Mouse (Mus musculus): ENCODE data around the gene Anpep.

The Anpep gene

GRCm38 (mm10) chr7:79860811-79861210 lies at the start of gene Anpep:
Anpep (minus strand) TSS chr7:79861059.
- no peak for DNase-seq (ENCODE audit: low spot score in 2 of 2)

DNA sequence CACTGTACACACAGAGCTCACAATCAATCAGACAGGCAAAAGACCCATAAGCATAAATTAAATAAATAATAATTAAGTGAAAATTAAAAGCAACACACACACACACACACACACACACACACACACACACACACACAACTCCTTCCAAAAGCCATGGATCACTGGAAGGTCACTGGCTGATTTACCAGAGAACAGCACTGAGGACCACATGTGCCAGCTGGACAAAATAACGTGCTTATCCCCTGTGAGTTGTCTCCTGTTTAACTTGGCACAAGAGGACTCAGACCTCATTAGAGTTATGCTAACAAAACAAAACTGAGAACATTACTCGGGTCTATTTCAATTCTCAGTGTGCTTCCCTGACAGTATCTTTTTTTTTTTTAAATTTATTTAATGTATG lies 46.5 kb upstream of the Anpep start:
- DNase-seq (ENCODE audit: low spot score in 2 of 2), result no peak

- no peak for DNase-seq (ENCODE audit: low spot score in 2 of 2)
These were observed 46.1 kb upstream of the Anpep start for GRCm38 (mm10) chr7:79906914-79907313.

DNA sequence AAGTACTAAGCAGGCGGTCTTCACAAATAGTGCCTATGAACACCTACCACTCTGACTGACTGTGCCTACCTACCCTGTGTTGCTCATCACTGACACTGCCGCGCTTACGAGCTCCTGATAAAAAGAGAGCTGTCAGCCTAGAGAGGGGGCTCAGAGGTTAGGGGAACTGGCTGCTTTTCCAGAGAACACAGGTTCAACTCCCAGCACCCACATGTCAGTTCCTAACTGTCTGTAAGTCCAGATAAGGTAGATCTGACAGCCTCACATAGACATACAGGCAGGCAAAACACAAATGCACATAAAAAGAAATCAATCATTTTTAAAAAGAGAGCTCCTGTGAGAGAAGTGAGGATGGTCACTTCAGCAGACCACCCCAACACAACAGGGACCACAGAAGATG lies 44.3 kb upstream of the Anpep start:
- no peak for DNase-seq (ENCODE audit: low spot score in 2 of 2)

DNA sequence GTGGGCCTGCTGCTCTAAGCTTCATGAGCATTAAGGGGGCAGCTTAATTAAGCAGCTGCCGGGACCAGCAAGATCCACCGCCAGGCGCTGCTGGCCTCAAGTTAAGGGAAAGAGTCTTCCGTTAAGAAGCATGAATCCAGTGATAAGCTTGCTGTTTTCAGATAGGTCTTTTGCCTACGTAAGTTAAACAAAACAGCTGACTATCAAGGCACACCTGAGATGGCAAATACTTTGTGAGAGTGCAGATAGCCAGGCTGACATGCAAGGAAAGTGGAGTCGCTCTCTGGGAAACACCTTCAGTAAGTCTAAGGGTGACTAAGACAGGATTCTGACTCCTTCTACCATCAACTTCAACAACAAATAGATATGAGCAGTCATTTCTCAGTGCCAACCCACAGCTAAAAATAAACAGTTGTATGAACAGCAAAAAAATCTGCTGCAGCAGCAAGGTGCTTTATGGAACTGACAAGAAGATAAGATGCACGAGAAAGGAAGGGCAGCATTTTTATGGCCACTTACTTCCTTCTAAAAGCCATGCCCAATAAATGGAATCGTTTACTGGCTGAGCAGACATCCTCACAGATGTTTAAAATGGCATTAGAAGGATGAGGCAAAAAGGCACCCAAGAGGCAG lies 42.4 kb upstream of the Anpep start:
- DNase-seq (ENCODE audit: low spot score in 2 of 2), result no peak

- no peak for DNase-seq (ENCODE audit: low spot score in 2 of 2)
These were observed 39.9 kb upstream of the Anpep start for GRCm38 (mm10) chr7:79900753-79901152.

DNA sequence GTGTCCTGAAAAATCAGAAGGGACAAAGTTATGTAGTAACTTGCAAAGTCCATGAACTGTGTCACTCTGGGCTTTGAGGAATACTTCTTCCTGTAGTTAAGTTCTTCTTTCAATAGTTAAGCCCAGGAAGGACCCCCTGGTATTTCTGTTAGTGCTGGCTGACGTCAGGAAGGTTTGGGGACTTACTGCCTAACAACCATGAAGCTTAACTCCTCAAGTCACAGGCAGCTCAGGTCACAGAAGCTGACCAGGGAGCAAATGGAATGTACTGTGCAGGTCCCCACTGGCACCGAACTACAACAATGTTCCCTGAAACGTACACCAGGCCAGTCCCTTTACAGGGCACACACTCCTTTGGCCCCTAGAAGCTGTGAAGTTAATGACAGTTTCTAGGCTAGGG lies 34.4 kb upstream of the Anpep start:
- no peak for DNase-seq (ENCODE audit: low spot score in 2 of 2)

DNA sequence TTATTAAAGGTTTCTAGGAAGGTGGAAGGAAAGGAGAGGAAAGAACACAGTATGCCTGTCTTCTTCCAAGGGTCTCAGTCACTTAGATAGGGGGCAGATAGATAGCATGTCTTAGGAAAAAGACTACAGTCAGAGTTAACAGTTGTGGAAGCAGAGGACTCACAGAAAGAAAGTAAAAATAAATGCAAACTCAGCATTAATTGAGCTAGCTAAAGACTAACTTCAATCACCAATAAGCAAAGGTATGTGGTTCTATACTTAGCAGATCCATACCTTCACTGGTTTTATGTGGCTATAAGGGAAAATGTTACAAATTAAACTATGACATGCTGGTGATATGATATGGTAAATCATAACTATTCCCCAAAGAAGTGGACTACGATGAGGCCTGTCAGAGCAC lies 33.9 kb upstream of the Anpep start:
- DNase-seq (ENCODE audit: low spot score in 2 of 2), result no peak

DNA sequence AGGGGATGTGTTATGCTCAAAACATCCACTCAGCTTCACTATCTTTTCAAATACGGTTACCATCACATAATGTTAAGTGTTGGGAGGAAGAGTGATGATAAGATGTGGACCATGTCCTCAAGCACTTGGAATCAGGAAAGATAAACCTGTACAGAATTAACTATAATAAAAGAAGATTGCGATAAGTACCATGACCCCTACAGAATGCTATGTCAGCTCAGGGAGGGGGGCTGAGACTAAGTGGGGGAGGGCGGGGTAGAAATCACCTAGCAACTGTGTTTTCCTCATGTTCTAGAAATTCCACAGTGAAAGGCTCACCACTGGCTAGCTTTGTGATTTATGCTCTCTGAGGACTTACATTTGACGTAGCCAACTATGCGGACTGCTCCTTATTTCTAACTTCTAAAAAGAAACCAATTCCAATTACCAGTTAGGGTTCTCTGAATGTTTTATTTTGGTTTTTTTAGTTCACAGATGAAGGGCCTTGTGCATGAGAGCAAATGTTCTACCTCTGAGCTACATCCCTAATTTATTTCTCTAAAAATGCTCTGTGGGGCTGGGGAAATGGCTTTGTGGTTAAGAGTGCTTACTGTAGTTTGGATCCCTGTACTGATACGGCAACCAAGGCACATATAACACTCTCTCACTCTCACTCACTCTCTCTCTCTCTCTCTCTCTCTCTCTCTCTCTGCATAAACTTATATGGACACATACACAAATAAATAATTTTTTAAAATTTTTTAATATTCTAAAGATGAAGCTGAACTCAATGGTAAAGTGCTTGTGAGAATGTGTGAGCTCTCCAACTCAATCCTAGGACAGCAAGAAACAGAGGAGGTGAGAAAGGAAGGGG lies 31.9 kb upstream of the Anpep start:
- DNase-seq (ENCODE audit: low spot score in 2 of 2), result no peak

DNA sequence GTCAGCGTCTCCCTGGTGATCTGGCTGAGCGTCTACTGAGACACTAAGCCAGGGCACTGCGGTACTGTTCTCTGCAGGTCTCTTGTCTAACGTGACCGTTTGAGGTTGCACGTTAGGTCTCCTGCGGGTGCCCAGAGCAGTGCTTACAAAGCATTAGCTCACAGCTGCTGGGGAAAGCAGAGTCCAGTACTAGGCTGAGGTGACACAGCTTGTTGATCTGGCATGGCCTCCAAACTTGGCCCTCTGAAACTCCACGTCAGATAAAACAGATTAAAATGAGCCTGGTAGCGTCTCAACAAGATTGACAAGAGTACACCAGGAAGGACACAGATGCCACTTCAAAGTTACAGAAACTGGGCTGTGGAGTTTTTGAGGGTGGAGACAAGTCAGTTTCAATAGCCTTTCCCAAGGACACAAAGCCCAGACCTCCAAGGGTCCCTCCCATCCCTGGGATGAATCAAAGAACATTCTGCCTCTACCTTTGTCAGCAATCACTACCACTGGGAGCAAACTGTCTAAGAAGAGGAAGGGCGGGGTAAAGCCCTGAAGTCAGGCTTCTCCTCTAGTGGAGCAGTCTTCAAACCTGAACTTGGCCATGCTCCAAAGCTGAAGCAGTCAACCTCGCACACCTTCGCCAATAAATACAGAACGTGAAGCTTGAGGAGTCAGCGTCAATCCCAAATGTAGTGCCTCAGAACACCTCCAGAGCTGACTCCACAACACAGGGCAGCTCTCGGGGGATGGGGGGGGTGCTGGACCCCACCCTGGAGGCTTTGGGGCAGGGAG lies 29.8 kb upstream of the Anpep start:
- no peak for DNase-seq (ENCODE audit: low spot score in 2 of 2)

DNA sequence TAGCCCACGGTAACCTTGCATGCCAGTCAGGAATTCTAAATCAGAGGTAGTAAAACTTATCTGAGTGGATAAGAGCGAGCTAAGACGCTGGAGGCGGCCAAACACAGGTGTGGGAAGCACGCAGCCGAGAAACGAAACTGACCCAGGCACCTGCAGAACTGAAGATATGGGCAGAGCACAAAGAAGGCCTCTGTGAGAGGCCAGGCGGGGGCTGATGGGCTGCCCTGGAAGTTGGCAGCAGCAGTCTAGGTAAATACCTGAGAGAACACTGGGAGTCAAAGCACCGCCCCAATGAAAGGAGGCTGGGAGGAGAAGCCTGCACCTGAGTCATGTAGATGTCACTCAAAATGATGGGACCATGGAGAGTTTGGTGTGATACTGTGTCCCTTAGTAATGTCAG lies 27.7 kb upstream of the Anpep start:
- DNase-seq (ENCODE audit: low spot score in 2 of 2), result no peak

DNA sequence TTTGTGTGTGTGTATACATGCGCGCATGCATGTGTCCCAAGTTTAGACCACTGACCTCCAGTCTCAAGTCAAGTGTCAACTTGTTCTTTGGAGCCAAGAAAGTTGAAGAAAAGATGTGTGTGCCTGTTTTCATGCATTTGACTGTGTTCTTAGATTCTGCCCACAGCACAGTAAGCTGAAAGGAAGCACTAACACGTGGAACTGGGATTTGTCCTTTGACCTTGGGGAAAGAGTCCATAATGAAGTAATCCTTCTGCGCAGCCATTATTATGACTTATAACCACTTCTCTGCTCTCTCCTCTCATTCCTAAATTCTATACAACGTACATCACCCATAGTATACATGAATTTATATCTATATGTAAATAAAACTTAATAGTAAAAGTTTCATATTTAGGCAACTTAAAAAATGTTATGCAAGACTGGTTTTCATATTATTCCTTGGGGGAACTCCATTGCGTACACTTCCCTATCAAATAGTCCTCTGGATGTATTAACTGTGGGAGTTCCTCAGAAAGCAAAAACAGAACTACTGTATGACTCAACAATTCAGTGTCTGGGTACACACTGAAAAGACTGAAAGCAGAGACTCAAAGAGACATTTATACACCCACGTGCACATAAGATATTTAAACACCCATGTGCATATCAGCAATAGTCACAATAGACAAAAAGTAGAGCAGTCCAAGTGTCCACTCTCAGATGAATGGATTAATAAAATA lies 22.9 kb upstream of the Anpep start:
- no peak for DNase-seq (ENCODE audit: low spot score in 2 of 2)

DNA sequence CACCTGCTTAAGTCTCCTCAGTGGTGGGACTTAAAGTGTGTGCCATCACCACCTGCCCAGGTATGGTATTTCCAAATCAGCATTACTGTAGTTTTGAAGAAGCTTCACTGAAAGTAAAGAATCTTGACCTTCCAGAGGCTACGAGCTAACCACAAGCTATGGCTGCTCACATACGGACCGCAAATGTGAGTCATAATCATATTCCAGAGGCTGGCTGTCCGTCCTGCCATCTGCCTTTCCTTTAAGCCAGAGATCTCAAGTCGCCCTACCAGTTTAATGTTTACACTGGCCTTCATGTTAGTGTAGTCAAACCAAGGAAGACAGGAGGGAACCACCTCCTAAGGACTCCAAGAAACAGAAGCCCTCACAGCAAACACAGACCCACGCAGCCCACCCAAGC lies 21.0 kb upstream of the Anpep start:
- DNase-seq (ENCODE audit: low spot score in 2 of 2), result no peak

- no peak for DNase-seq (ENCODE audit: low spot score in 2 of 2)
These were observed 20.1 kb upstream of the Anpep start for GRCm38 (mm10) chr7:79880998-79881397.

- DNase-seq (ENCODE audit: low spot score in 2 of 2), result no peak
These were observed 19.2 kb upstream of the Anpep start for GRCm38 (mm10) chr7:79880033-79880432.

DNA sequence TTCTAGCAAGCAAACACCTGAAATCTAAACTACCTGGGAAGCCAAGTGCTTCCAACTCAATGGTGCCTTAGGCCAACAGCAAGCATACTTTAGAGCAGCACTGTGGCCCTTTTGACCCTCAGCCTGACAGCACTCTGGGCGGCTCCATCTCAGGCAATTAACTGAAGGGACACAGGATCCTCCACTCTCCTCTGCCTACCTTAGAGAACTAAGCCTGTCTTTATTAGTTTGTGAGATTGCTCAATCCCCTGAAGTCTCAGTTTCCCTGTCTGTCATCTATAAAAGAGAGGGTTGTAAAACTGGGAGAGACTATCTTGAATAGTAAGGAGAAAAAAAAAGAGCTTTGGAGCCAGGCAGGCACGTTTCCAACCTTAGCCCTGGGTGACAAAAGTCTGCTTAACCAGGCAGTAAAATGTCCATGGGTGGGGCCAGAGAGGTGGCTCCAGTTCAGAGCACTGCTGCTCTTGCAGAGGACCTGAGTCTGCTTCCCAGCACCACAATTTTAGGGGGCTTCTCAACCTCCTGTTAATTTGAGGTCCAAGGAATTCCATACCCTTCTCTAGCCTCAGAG lies 17.7 kb upstream of the Anpep start:
- DNase-seq (ENCODE audit: low spot score in 2 of 2), result no peak

GRCm38 (mm10) chr7:79873407-79873806 lies 12.5 kb upstream of the Anpep start:
- no peak for DNase-seq (ENCODE audit: low spot score in 2 of 2)

DNA sequence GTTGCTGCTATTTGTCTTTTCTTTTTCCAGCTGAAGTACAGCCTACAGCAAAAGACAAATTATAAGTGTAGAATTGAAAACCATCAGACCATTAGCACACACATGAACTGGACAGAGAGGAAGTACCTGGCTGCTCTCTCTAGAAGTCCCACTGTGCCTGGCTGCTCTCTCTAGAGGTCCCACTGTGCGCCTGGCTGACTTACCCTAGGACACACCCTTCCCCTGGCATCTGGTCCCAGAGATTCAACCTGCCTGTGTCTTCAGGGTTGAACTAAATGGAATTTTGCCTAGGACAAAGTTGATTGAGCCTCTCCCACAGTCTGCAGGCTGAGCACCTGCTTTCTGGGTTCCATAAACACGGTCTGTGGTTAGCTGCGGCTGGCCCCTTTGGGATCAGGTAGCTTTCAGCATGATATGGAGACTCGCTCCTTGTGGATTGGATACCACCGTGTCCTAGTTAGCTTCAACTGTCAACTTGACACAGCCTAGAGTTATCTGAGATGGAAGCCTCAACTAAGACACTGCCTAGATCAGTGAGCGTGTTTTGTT lies 11.0 kb upstream of the Anpep start:
- no peak for DNase-seq (ENCODE audit: low spot score in 2 of 2)

DNA sequence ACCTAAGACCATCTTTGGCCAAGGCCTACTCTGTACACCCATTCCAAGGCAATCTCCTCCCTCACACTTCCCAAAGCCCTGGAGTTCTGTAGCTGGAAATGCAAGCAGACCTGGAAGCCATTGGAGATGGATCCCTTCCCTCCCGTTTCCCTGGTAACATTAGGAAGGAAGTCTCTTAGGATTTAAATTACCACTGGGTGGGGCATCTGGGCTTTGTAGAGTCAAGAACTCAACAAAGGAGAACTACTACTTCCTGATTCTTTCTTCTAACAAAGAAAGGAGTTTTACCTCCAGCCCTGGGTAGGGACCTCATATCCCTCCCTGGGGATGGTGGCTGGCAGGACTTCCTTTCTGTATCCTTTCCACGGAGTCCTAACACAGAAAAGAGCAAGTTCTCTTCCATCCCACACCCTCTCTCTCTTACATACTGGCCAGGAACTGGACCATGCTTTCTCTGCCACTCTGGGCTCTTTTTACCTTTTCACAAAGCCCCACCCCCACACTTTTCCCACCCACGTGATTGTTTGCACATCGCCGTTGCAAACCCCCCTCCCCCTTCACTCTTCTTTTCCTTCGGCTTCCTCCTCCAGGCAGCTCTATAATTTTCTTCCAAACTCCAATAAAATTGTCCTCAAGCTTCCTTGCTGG lies 8.3 kb upstream of the Anpep start:
- no peak for DNase-seq (ENCODE audit: low spot score in 2 of 2)

DNA sequence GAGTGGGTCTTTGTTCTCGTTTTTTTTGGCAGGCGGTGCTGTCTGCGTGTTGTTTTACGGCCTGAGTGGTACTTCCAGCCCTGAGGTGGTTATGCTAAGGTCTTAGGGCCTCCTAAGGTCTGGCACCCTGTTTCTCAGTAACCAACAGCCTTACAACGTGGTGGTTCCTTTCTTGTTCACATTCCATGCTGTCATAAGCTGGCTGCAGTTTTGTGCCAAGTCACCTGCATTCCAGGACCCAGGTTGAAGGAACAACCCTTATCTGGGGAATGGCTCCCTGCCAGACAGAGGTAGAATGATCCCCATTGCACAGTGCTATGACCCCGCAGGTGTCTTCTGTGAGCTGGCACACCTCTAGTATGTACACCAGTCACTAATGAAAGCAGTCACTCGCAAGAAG lies 7.6 kb upstream of the Anpep start:
- no peak for DNase-seq (ENCODE audit: low spot score in 2 of 2)

DNA sequence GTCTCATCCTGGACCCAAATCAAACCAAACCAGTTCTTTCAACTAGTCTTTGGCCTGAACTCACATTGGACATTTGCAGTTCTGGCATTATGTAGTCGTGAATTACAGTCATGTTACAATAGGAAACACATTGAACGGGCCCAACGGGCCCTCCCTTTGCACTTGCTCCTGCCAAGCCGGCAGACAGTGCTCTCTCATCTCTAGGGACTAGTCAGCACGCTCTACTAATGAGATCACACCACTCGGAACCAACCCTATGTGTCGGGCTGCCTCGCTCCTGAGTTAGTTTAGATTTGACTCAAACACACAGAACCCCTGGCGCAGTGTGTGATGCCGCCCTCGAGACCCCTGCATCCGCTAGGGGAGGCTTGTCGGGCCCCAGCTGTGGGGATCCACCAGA lies 7.0 kb upstream of the Anpep start:
- DNase-seq (ENCODE audit: low spot score in 2 of 2), result no peak
